Mouse (Mus musculus) embryonic facial prominence, embryonic 10.5 days (tissue): ENCODE measurements around the gene Morc3. TPM values are rescaled to one million over a fixed set of nuclear protein-coding genes. Genes with fewer than 3 reads are reported as not detected.
"Not testable (repeated sequence)": the region's sequence is repeated elsewhere in the genome, so short reads cannot be mapped to it uniquely, and the experiment has no call there.

Experiments
- DNase-seq: peaks from one replicate; pipeline ENCODE4 v3.0.0-alpha.2; 2017; ENCODE audit warnings: low spot score
- H3K27ac ChIP-seq: fragments of 300-500 bp; sonication (generic); replicated peaks from 2 replicates; pipeline ENCODE4 v1.5.1; 2016; ENCODE audit warnings: mild to moderate bottlenecking
- H3K27me3 ChIP-seq: fragments of 300-500 bp; sonication (generic); replicated peaks from 2 replicates; pipeline ENCODE4 v1.6.1; 2016; ENCODE audit warnings: low read depth, mild to moderate bottlenecking; ENCODE audit not compliant: poor library complexity, severe bottlenecking
- H3K36me3 ChIP-seq: fragments of 300-500 bp; sonication (generic); replicated peaks from 2 replicates; pipeline ENCODE4 v1.6.1; 2016; ENCODE audit warnings: mild to moderate bottlenecking, moderate library complexity
- H3K4me1 ChIP-seq: fragments of 300-500 bp; sonication (generic); 2 replicates; pipeline ENCODE4 v1.6.1; 2016
- H3K4me3 ChIP-seq: fragments of 300-500 bp; sonication (generic); 2 replicates; pipeline ENCODE4 v1.5.1; 2016; ENCODE audit warnings: mild to moderate bottlenecking, moderate library complexity
- H3K9me3 ChIP-seq: fragments of 300-500 bp; sonication (generic); 2 replicates; pipeline ENCODE4 v1.6.1; 2016; ENCODE audit warnings: mild to moderate bottlenecking
- WGBS: fragments of 180-500 bp; shearing (Covaris S2); methylation state at CpG from one replicate; pipeline ENCODE4 v1.1.7; 2016; 5-methylcytosine and 5-hydroxymethylcytosine counted together
- polyA plus RNA-seq: library from polyadenylated mRNA; unstranded; fragments of >200 nt; fragmentation: Nextera tagmentation; extraction: Ambion mirVana; gene quantifications from 2 replicates; pipeline ENCODE4 v1.2.1, GENCODE M21; 2016

Morc3 gene
- polyA plus RNA-seq, 1 experiment from 2014 or later = 29.1 TPM

GRCm38 (mm10) chr16:93822433-93823225 lies 9.3 kb upstream of the Morc3 start:
- H3K4me1 ChIP-seq = not testable (repeated sequence)
- 89% methylated on average over 5 of the region's 8 CpGs for WGBS

DNA sequence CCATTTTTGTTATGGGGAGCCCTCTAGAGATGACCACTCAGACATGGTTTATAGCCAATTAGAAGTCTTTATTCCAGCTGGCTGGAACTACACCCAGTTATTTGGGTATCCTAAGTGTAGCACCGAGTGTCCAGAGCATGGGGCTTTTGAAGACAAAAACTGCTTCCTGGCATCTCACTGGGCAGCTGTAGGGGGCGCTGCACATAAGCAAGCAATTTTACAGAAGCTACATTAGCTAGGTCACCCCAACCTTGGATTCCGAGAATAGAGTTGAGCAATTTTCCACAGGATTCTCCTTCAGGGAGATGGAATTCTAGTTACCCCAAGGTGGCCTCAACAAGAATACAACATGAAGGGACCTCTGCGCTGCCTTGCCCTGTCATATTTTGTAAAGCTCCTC lies 7.1 kb upstream of the Morc3 start:
- H3K4me3 ChIP-seq = no peak overlapping the region
- H3K9me3 ChIP-seq = peaks cover 11% of the 10 kb centered on the region; the same call in 1 of the 2 replicates
- no peaks in the 10 kb centered on the region for H3K27me3 ChIP-seq
- H3K36me3 ChIP-seq = no peaks in the 10 kb centered on the region
- WGBS = 83% methylated on average over 4 of the region's 4 CpGs
- H3K27ac ChIP-seq = no peak overlapping the region
- H3K4me1 ChIP-seq = no peaks in the 10 kb centered on the region
- no peak for DNase-seq

More at GRCm38 (mm10) chr16:93822433-93823225, 9.3 kb upstream of the Morc3 start:
- not testable (repeated sequence) for H3K27me3 ChIP-seq, H3K36me3 ChIP-seq, DNase-seq, H3K4me3 ChIP-seq, H3K27ac ChIP-seq, H3K9me3 ChIP-seq

GRCm38 (mm10) chr16:93825463-93825862 lies 6.5 kb upstream of the Morc3 start:
- Histone ChIP-seq H3K27me3 (no peaks in the 10 kb centered on the region), H3K4me3 (no peak overlapping the region), H3K9me3 (peaks cover 11% of the 10 kb centered on the region; the same call in 1 of the 2 replicates), H3K4me1 (no peaks in the 10 kb centered on the region), H3K36me3 (no peaks in the 10 kb centered on the region), H3K27ac (no peak overlapping the region)
- 89% methylated on average over 4 of the region's 4 CpGs for WGBS
- no peak for DNase-seq

DNA sequence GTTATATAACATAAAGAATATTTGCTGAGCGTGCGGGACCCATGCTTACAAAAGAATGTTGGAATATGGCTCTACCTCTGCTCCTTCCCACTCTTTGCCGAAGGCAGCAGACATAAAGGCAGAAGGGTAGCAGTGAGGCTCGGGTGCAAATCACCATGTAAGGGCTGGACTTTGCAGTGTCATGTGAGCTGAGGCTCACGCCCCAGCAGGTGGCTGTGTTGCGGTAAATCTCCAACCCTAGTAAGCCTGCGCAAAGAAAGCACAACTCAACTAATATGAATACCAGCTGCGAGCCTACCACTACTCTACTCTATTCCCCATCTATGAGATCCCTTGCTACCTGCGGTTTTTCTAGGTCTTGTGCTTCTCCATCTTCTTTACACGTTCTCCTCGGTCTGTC lies 5.9 kb upstream of the Morc3 start:
- no peak for DNase-seq
- 66% methylated on average over 11 of the region's 11 CpGs for WGBS

GRCm38 (mm10) chr16:93826478-93826877 lies 5.4 kb upstream of the Morc3 start:
- peaks cover 11% of the 10 kb centered on the region; the same call in 1 of the 2 replicates for H3K9me3 ChIP-seq
- not testable (repeated sequence) for DNase-seq, H3K4me1 ChIP-seq, H3K27ac ChIP-seq, H3K4me3 ChIP-seq, H3K36me3 ChIP-seq, H3K27me3 ChIP-seq
- 41% methylated on average over 5 of the region's 5 CpGs for WGBS

More for the DNA sequence above, 5.9 kb upstream of the Morc3 start:
- no peaks in the 10 kb centered on the region for H3K36me3 ChIP-seq
- H3K27ac ChIP-seq = no peak overlapping the region
- no peak overlapping the region for H3K4me3 ChIP-seq
- H3K27me3 ChIP-seq = no peaks in the 10 kb centered on the region
- H3K9me3 ChIP-seq = peaks cover 11% of the 10 kb centered on the region; the same call in 1 of the 2 replicates
- no peaks in the 10 kb centered on the region for H3K4me1 ChIP-seq

DNA sequence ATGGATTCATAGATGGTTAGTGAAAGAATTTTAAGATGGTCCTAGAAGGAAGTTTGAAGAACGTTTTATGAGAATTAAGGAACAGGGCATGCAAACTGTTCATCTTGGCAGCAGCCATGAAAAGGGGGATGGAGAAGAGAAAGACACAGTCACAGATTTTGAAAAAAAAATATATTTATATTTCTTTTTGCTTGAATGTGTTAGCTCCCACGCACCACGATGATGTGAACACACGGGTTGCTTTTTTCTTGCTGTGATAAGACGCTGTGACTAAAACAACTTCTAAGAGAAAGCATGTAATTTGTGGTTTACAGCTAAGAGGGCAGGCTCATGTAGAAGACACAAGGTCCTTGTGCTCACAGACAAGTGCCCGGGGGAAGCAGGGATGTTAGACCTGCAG lies 5.0 kb upstream of the Morc3 start:
- no peak for DNase-seq
- Histone ChIP-seq H3K27me3 (no peaks in the 10 kb centered on the region), H3K4me1 (no peaks in the 10 kb centered on the region), H3K36me3 (no peaks in the 10 kb centered on the region), H3K9me3 (peaks cover 11% of the 10 kb centered on the region; the same call in 1 of the 2 replicates), H3K27ac (no peak overlapping the region), H3K4me3 (no peak overlapping the region)
- WGBS = 88% methylated on average over 6 of the region's 6 CpGs

- H3K27ac ChIP-seq = no peak overlapping the region
- 0 out of 2 replicates have a peak, but pooled peaks cover 4% of the 10 kb centered on the region for H3K9me3 ChIP-seq
- WGBS = 95% methylated on average over 15 of the region's 15 CpGs
Measured at GRCm38 (mm10) chr16:93829526-93829925, 2.4 kb upstream of the Morc3 start.

DNA sequence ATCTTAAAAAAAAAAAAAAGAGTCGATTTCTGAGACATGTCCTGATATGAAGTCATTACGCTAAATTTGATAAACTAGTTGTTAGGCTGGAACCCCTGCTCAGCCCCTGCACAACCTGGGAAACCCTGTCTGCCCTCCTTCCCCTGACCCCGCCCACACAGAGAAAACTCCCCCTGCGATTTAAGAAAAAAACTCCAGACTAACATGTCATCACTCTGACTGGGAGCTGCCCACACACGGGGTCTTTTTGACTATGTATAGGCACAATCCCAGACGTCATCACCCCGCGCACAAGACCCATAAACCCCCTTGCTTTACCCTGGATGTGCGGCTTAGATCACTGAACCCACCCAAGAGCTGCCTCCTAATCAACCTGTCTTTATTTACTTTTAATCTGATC lies 1.9 kb upstream of the Morc3 start:
- Histone ChIP-seq H3K4me3 (no peak overlapping the region), H3K27me3 (no peaks in the 10 kb centered on the region), H3K27ac (no peak overlapping the region), H3K9me3 (0 out of 2 replicates have a peak, but pooled peaks cover 4% of the 10 kb centered on the region), H3K4me1 (peaks cover 13% of the 10 kb centered on the region), H3K36me3 (peaks cover 7% of the 10 kb centered on the region)
- DNase-seq = no peak
- 85% methylated on average over 9 of the region's 9 CpGs for WGBS

More at GRCm38 (mm10) chr16:93829526-93829925, 2.4 kb upstream of the Morc3 start:
- Histone ChIP-seq H3K36me3 (peaks cover 5% of the 10 kb centered on the region; the same call in 1 of the 2 replicates), H3K4me1 (peaks cover 13% of the 10 kb centered on the region), H3K27me3 (no peaks in the 10 kb centered on the region), H3K4me3 (no peak overlapping the region)
- no peak for DNase-seq

GRCm38 (mm10) chr16:93830916-93831315 lies 1.0 kb upstream of the Morc3 start:
- peak; percentile 21 for DNase-seq
- 71% methylated on average over 5 of the region's 5 CpGs for WGBS

DNA sequence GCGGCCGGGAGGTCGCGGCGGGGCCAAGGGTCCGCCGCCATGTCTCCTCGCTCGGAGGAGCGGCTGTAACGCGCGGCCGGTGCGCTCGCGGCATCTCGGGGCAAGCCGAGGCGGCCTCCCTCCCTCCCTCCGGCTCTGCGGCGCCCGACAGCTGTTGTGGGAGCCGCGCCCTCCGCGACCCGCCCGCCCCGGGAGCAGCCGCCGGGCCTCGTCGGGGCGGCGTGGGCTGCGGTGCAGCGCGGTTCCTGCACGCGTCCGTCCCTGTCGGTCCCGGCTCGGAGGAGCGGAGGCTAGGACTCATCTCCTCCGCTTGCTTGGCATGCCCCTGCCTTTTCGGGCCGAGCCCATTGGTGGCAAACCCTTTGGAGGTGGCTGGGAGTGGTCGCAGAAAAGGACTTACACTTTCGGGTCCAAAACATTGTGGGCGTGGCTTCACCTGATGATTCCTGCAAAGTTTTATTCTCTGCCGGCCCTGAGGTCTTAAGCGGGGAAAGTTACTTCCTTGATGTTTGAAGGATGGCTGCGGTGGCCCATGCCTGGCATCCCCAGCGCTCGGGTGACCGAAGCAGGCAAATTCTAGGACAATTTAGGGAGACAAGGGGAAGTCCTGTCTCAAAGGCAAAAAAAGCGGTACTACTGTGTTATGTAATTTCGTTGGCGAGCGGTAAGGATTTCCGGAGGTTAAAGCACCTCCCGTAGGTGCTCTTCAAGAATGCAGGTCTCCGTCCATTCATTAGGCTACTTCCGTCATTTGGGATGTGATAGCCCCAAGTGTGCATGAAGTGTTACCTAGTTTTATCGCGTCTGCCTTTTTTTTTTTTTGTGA lies 743 bp downstream of the Morc3 start:
- Histone ChIP-seq H3K27ac (peak overlapping the region; percentile 99), H3K4me1 (peaks cover 13% of the 10 kb centered on the region), H3K4me3 (peak overlapping the region; percentile 96), H3K9me3 (0 out of 2 replicates have a peak, but pooled peaks cover 4% of the 10 kb centered on the region), H3K36me3 (peaks cover 27% of the 10 kb centered on the region), H3K27me3 (no peaks in the 10 kb centered on the region)
- peak; percentile 70 for DNase-seq
- WGBS = 1% methylated on average over 69 of the region's 69 CpGs

More at GRCm38 (mm10) chr16:93830916-93831315, 1.0 kb upstream of the Morc3 start:
- no peak overlapping the region for H3K4me3 ChIP-seq
- 0 out of 2 replicates have a peak, but pooled peaks cover 4% of the 10 kb centered on the region for H3K9me3 ChIP-seq
- H3K27ac ChIP-seq = no peak overlapping the region
- peaks cover 13% of the 10 kb centered on the region for H3K4me1 ChIP-seq
- no peaks in the 10 kb centered on the region for H3K27me3 ChIP-seq
- H3K36me3 ChIP-seq = peaks cover 14% of the 10 kb centered on the region

DNA sequence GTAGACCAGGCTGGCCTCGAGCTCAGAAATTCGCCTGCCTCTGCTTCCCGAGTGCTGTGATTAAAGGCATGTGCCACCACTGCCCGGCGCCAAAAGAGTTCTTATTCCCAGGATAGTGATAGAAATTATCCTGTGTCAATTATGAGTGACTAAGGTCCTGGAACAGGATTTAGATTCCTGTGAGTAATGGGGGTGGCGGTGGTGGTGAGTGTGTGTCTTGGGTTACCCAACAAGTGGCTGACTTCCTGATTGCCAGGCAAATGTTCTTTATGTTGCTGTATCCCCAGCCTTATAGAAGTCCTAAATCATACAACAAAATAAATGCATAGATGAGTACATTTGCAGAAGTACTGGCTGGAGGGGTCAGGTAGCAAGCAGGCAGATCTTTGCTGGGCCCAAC lies 1.6 kb downstream of the Morc3 start:
- peaks cover 35% of the 10 kb centered on the region for H3K36me3 ChIP-seq
- 90% methylated on average over 6 of the region's 6 CpGs for WGBS
- H3K27me3 ChIP-seq = no peaks in the 10 kb centered on the region
- H3K27ac ChIP-seq = no peak overlapping the region
- DNase-seq = no peak
- H3K9me3 ChIP-seq = no peaks in the 10 kb centered on the region
- H3K4me3 ChIP-seq = peak overlapping the region; percentile 96
- peaks cover 13% of the 10 kb centered on the region for H3K4me1 ChIP-seq

DNA sequence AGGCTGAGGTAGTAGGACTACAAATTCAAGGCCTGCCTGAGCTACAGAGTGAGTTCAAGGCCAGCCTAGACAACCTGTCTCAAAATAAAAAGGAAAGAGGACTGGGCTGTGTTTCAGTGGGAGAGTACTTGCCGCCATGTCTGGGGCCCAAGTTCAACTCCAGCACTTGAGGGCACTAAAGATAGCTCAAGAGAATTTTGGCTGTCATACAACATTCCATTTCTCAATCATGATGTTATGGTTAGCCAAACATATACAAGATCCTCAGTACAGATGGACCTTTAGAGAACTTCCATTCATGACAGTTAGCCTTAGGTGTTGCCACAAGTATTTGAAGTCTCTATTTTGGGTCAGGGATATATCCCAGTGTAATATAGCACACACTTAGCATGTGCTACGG lies 2.2 kb downstream of the Morc3 start:
- H3K36me3 ChIP-seq = peaks cover 40% of the 10 kb centered on the region

More for the DNA sequence above, 2.2 kb downstream of the Morc3 start:
- no peaks in the 10 kb centered on the region for H3K27me3 ChIP-seq
- H3K27ac ChIP-seq = no peak overlapping the region
- peak overlapping the region; percentile 96; the same call in 1 of the 2 replicates for H3K4me3 ChIP-seq
- DNase-seq = no peak
- 93% methylated on average over 2 of the region's 2 CpGs for WGBS
- no peaks in the 10 kb centered on the region; the same call in 1 of the 2 replicates for H3K9me3 ChIP-seq
- H3K4me1 ChIP-seq = peaks cover 13% of the 10 kb centered on the region
